9 mouse cellular contexts compared by ENCODE assay signal in the genomic region with DNA sequence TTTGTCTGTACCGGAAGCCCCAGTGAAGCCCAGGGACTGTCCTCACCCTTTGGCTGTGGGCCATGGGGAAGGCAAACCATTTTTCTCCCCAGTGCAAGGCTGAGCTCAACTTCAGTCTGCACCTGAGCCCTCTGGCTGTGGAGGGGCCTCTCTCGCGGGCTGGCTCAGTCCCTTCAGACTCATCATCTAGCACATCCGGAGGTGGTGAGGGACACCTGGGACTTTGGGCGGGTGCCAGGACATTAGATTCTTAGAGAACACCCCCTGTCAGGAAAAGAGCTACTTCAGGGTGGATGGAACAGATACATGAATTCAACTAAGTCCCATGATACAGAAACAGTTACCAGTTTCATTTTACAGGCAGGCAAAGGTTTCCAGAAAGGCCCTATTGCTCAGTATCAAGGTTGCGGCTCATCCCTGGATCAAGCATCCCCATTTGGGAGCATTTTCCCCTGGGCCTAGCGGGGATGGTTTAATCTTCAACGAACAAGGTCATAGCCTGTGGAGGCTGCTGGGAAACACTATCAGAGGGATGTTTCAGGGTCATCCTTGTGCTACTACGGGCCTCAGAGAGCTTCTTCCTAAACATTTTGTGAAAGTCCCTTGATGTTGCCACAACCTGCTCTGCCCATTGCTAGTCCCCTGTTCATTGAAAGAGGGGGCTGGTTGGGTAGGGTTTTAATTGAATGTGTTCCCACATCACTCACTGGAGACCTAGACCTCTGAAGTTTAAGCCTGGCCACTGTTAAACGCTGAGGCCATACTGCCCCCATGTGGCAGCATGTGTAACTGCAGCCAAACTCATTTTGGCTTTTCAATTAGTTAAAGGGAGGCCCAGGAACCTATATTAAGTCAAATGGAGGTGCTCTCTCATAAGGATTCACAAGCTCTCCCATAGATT. TPM values are rescaled to one million over a fixed set of nuclear protein-coding genes. Genes with fewer than 3 reads are reported as not detected.
DNase-seq lines count a peak whose midpoint lies in the region; ATAC-seq and TF ChIP-seq lines count a peak whose summit lies in the region.
"Had no signal": no experiment of that assay in that cellular context is flagged by ENCODE, and none has a peak within 500 bp of the region (broad histone marks: within the 10 kb centered on the region; RNA-seq: fewer than 3 reads in every experiment).

No protein-coding gene starts in this region.

- H3K4me1 ChIP-seq in liver, postnatal 0 days (ENCODE audit: insufficient read depth): no peaks in the 10 kb centered on the region

- peak in 1 of 2 experiments; percentile 54 for DNase-seq in left cerebral cortex, adult 2 months (ENCODE audit: extremely low spot score in 1 of 2, low spot score in 2 of 2)
- DNase-seq in left cerebral cortex, postnatal 36 days (ENCODE audit: low spot score in 2 of 2): no peak
- DNase-seq in MN1 (ENCODE audit: low spot score): peak; percentile 70
- DNase-seq in cerebellum, postnatal 25 days: peak; percentile 72 to 75
- DNase-seq in liver, postnatal 0 days: peak; percentile 53
- peak; percentile 88 for DNase-seq in retina, embryonic 14.5 days (ENCODE audit: low spot score)

- H3K4me2 ChIP-seq in liver, postnatal 0 days (ENCODE audit: low read depth, low read length): no peak overlapping the region

- peak; percentile 55 to 74; a peak in 3 of 4 replicates for ATAC-seq in hematopoietic stem cell, adult 5-6 weeks (replicated peaks in 1 of 2; ENCODE audit: insufficient read depth in 1 of 2, low FRiP score in 2 of 2, low TSS enrichment in 1 of 2, low read depth in 1 of 2, poor library complexity in 2 of 2, severe bottlenecking in 2 of 2)
- peak; percentile 72 for ATAC-seq in liver, postnatal 0 days
- no peak for ATAC-seq in inflammation-experienced regulatory T-cells, adult 6 months

- intact Hi-C loops in left cerebral cortex, adult 2 months (cut with DNase I): loop anchor here (1.0 to 10.0 kb wide), 4 partner anchors 30 to 547 kb away; partner anchors contain the start of genes Igfbp2 and Xrcc5
- intact Hi-C loops in left cerebral cortex, postnatal 36 days (cut with DNase I): loop anchor here (1.0 to 5.0 kb wide), 2 partner anchors 135 to 542 kb away; no protein-coding TSS in a partner anchor

- H3K36me3 ChIP-seq in liver, postnatal 0 days (replicated peaks; ENCODE audit: insufficient read depth, low read length): peaks cover 22% of the 10 kb centered on the region

- no peaks in the 10 kb centered on the region for H3K27me3 ChIP-seq in liver, postnatal 0 days (ENCODE audit: insufficient read depth, low read length)

- H3K9ac ChIP-seq in liver, postnatal 0 days (replicated peaks): no peak overlapping the region

- peak; percentile 97 for TF ChIP-seq CTCF in left cerebral cortex, adult 2 months (IDR thresholded peaks at IDR 0.05)
- peak; percentile 95 for TF ChIP-seq CTCF in liver, postnatal 0 days (IDR thresholded peaks at IDR 0.05; ENCODE audit: low read depth)

- H3K9me3 ChIP-seq in liver, postnatal 0 days (ENCODE audit: low read length): no peaks in the 10 kb centered on the region

- no peak for TF ChIP-seq EP300 in liver, postnatal 0 days (IDR thresholded peaks at IDR 0.05; ENCODE audit: low read depth)

- H3K4me3 ChIP-seq in left cerebral cortex, adult 2 months: no peak overlapping the region
- no peak overlapping the region for H3K4me3 ChIP-seq in liver, postnatal 0 days (ENCODE audit: low read depth, low read length)

- H3K27ac ChIP-seq in left cerebral cortex, adult 2 months: no peak overlapping the region
- peak overlapping the region; percentile 34; the same call in 1 of the 2 replicates for H3K27ac ChIP-seq in liver, postnatal 0 days (ENCODE audit: low read depth)
- H3K27ac ChIP-seq: macrophage had no signal

- WGBS in liver, postnatal 0 days (ENCODE audit: insufficient replicate concordance): 50% methylated on average over 10 of the region's 10 CpGs

RNA-seq across cellular contexts. Expression of gene Igfbp5, which starts 20.1 kb away (rescaled TPM):
- total RNA-seq in left cerebral cortex, adult 2 months (2021): 10 to 100 TPM; 42.7 to 51.6 TPM
- total RNA-seq in left cerebral cortex, postnatal 36 days (2021): 10 to 100 TPM; 52.4 to 61.4 TPM
- 0.30 and 0.69 TPM in 2 replicates for total RNA-seq in hematopoietic stem cell, adult 5-6 weeks (2017)
- 2.4 and 2.5 TPM in 2 replicates for polyA plus RNA-seq in liver, postnatal 0 days (2015; fragmentation: Nextera tagmentation; extraction: Ambion mirVana)
- under 1 TPM in 1 of 3 experiments, not detected in 2; 0.08 TPM for polyA plus RNA-seq in inflammation-experienced regulatory T-cells, adult 6 months (2017; shearing (Covaris generic))

RNA-seq across cellular contexts. Expression of gene Igfbp2, which starts 30.3 kb away (rescaled TPM):
- total RNA-seq in left cerebral cortex, adult 2 months (2021): 10 to 100 TPM; 71.2 to 74.0 TPM
- total RNA-seq in left cerebral cortex, postnatal 36 days (2021): 10 to 100 TPM; 75.9 to 80.0 TPM
- not detected in 2 replicates for total RNA-seq in hematopoietic stem cell, adult 5-6 weeks (2017)
- 3,364 and 3,428 TPM in 2 replicates for polyA plus RNA-seq in liver, postnatal 0 days (2015; fragmentation: Nextera tagmentation; extraction: Ambion mirVana)
- not detected for polyA plus RNA-seq in inflammation-experienced regulatory T-cells, adult 6 months (2017; shearing (Covaris generic))
- polyA plus RNA-seq: macrophage had no signal

Comparison
In these comparisons a context has a peak if more than half of its experiments do, and no peak if none do; other contexts are left out.
1. DNase-seq: peak in MN1 (single experiment), cerebellum, postnatal 25 days (2 of 2), liver, postnatal 0 days (single experiment) and retina, embryonic 14.5 days (single experiment); none in left cerebral cortex, postnatal 36 days (0 of 2).
2. RNA of gene Igfbp5, which starts 20.1 kb away (total RNA-seq): 52.4 to 61.4 TPM in left cerebral cortex, postnatal 36 days and 42.7 to 51.6 TPM in left cerebral cortex, adult 2 months; 0.30 to 0.69 TPM in hematopoietic stem cell, adult 5-6 weeks; every median in the first group is over 10 times any median in the second.
3. RNA of gene Igfbp2, which starts 30.3 kb away (total RNA-seq): 75.9 to 80.0 TPM in left cerebral cortex, postnatal 36 days and 71.2 to 74.0 TPM in left cerebral cortex, adult 2 months; not detected in hematopoietic stem cell, adult 5-6 weeks; every median in the first group is over 10 times any median in the second.